ENCODE assay signal across 14 mouse cellular contexts in the genomic region with DNA sequence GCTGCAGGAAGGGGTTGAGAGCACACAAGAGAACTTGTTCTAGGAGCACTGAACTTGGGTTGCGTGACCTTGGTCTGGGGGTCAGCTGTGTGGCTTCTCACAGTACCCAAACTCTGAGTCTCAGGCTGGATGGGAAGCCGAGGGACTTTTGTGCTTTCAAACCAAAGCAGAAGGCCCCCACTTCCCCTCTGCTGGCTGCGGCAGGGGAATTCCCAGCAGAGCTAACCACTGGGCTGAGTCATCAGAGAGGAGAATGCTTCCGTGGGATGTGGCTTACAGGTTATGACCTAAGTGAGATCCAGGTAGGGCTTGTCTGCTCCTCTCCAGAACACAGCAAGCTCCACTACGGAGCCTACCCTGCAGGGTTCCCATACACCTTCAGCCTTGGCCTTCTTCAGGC. TPM values are rescaled to one million over a fixed set of nuclear protein-coding genes. Genes with fewer than 3 reads are reported as not detected.
DNase-seq lines count a peak whose midpoint lies in the region; ATAC-seq and TF ChIP-seq lines count a peak whose summit lies in the region.
"Had no signal": no experiment of that assay in that cellular context is flagged by ENCODE, and none has a peak within 500 bp of the region (broad histone marks: within the 10 kb centered on the region; RNA-seq: fewer than 3 reads in every experiment).

No protein-coding gene starts in this region.

- H3K4me1 ChIP-seq in kidney, adult 2 months (ENCODE audit: control insufficient read depth, insufficient read depth, low read length) = no peaks in the 10 kb centered on the region
- no peaks in the 10 kb centered on the region; a peak in 2 of 4 replicates for H3K4me1 ChIP-seq in liver, embryonic 14.5 days (replicated peaks; ENCODE audit: control insufficient read depth in 2 of 2, insufficient read depth in 2 of 2, low read length in 1 of 2)
- H3K4me1 ChIP-seq: stomach, embryonic 15.5 days had no signal

- no peak for TF ChIP-seq EP300 in liver, embryonic 14.5 days (IDR thresholded peaks at IDR 0.05; ENCODE audit: low read depth)

- no peak for TF ChIP-seq POLR2A in kidney, adult 2 months (IDR thresholded peaks at IDR 0.05; ENCODE audit: low read depth, low read length)

- ATAC-seq in liver, embryonic 14.5 days (ENCODE audit: insufficient read depth) = peak; percentile 25; the same call in 1 of the 2 replicates

- peak; percentile 23 for DNase-seq in kidney, adult 2 months
- no peak for DNase-seq in kidney, adult 8-10 months
- peak; percentile 91 for DNase-seq in CD4-positive, CD25-positive, alpha-beta regulatory T cell, adult 2 months (ENCODE audit: low read depth, low spot score)
- peak in 1 of 3 experiments; percentile 14 for DNase-seq in liver, embryonic 14.5 days (ENCODE audit: low read depth in 3 of 3, low spot score in 3 of 3)
- DNase-seq in spleen, postnatal 36 days (ENCODE audit: low spot score in 2 of 2) = peak; percentile 89 to 90
- DNase-seq in kidney, postnatal 25 days = no peak
- no peak for DNase-seq in layer of hippocampus, postnatal 10 days (ENCODE audit: low spot score in 2 of 2)
- no peak for DNase-seq in c-Kit-positive CD71-positive TER-119-positive erythroid progenitor cells, embryonic 14.5 days (ENCODE audit: low spot score)
- DNase-seq: adrenal gland, postnatal 36 days had no signal

- H3K4me3 ChIP-seq in kidney, adult 2 months (ENCODE audit: insufficient read depth, low read depth, low read length) = no peak overlapping the region
- H3K4me3 ChIP-seq in liver, embryonic 14.5 days (ENCODE audit: insufficient read depth in 1 of 2, low read depth in 2 of 2, low read length in 2 of 2) = no peak overlapping the region
- H3K4me3 ChIP-seq: heart, embryonic 12.5 days; megakaryocyte, embryonic 14.5 days; stomach, embryonic 15.5 days had no signal

- H3K27ac ChIP-seq in kidney, adult 2 months (ENCODE audit: insufficient read depth, low read depth, low read length) = no peak overlapping the region
- H3K27ac ChIP-seq in liver, embryonic 14.5 days = no peak overlapping the region
- H3K27ac ChIP-seq: stomach, embryonic 15.5 days had no signal

- H3K36me3 ChIP-seq in kidney, adult 2 months (ENCODE audit: control insufficient read depth, insufficient read depth, low read length) = no peaks in the 10 kb centered on the region
- no peaks in the 10 kb centered on the region for H3K36me3 ChIP-seq in liver, embryonic 14.5 days (replicated peaks; ENCODE audit: control insufficient read depth, insufficient read depth, low read depth)
- H3K36me3 ChIP-seq: G1E; heart, embryonic 12.5 days; stomach, embryonic 15.5 days had no signal

- no peaks in the 10 kb centered on the region for H3K9me3 ChIP-seq in liver, embryonic 14.5 days (ENCODE audit: control insufficient read depth, low read length)
- H3K9me3 ChIP-seq: heart, embryonic 12.5 days; stomach, embryonic 15.5 days had no signal

- 74% methylated on average over 5 of the region's 5 CpGs for WGBS in kidney, adult 2 months
- 23% methylated on average over 5 of the region's 5 CpGs for WGBS in liver, embryonic 14.5 days (ENCODE audit: insufficient replicate concordance)

- H3K4me2 ChIP-seq in liver, embryonic 14.5 days (ENCODE audit: low read depth) = no peak overlapping the region
- H3K4me2 ChIP-seq: heart, embryonic 12.5 days; stomach, embryonic 15.5 days had no signal

- TF ChIP-seq CTCF in kidney, adult 2 months (conservative IDR thresholded peaks at IDR 0.05; ENCODE audit: insufficient read depth, insufficient read length, low read depth, low read length) = no peak
- TF ChIP-seq CTCF in liver, embryonic 14.5 days (IDR thresholded peaks at IDR 0.05; ENCODE audit: low read depth) = no peak

- H3K9ac ChIP-seq in liver, embryonic 14.5 days (replicated peaks) = no peak overlapping the region
- H3K9ac ChIP-seq: heart, embryonic 12.5 days; stomach, embryonic 15.5 days had no signal

- H3K27me3 ChIP-seq in kidney, adult 2 months (replicated peaks; ENCODE audit: control insufficient read depth, insufficient read depth, low read length) = no peaks in the 10 kb centered on the region
- H3K27me3 ChIP-seq in liver, embryonic 14.5 days (ENCODE audit: control insufficient read depth, insufficient read depth, low read length) = no peaks in the 10 kb centered on the region
- H3K27me3 ChIP-seq: heart, embryonic 12.5 days; stomach, embryonic 15.5 days had no signal

RNA-seq across cellular contexts. Expression of a gene that starts 14.6 kb away (rescaled TPM):
- polyA plus RNA-seq in kidney, adult 2 months (2012; rRNA removed) = 6.7 and 10.7 TPM in 2 replicates
- 3.6 TPM in 2 replicates for polyA plus RNA-seq in liver, embryonic 14.5 days (2012; rRNA removed)
- 2.1 and 2.5 TPM in 2 replicates for polyA plus RNA-seq in liver, embryonic 14.5 days (2014; fragmentation: Nextera tagmentation; extraction: Ambion mirVana)
- total RNA-seq in layer of hippocampus, postnatal 10 days (2021) = 1 to 10 TPM; 1.8 to 2.6 TPM
- polyA plus RNA-seq: G1E had no signal

RNA-seq across cellular contexts. Expression of a gene that starts 30.4 kb away (rescaled TPM):
- polyA plus RNA-seq in kidney, adult 2 months (2012; rRNA removed) = 0.05 and 0.08 TPM in 2 replicates
- 0.09 TPM in 1 of 2 replicates, not detected in the other for polyA plus RNA-seq in liver, embryonic 14.5 days (2012; rRNA removed)
- not detected in 2 replicates for polyA plus RNA-seq in liver, embryonic 14.5 days (2014; fragmentation: Nextera tagmentation; extraction: Ambion mirVana)
- 1 to 10 TPM; 3.4 to 4.1 TPM for total RNA-seq in layer of hippocampus, postnatal 10 days (2021)
- total RNA-seq: adrenal gland, postnatal 36 days had no signal
- polyA plus RNA-seq: G1E; kidney, embryonic 14.5 days; stomach, embryonic 15.5 days had no signal

RNA-seq across cellular contexts. Expression of a gene that starts 47.3 kb away (rescaled TPM):
- 3.9 and 4.0 TPM in 2 replicates for polyA plus RNA-seq in kidney, adult 2 months (2012; rRNA removed)
- 12.0 and 13.3 TPM in 2 replicates for polyA plus RNA-seq in liver, embryonic 14.5 days (2012; rRNA removed)
- 20.0 and 24.9 TPM in 2 replicates for polyA plus RNA-seq in liver, embryonic 14.5 days (2014; fragmentation: Nextera tagmentation; extraction: Ambion mirVana)
- total RNA-seq in layer of hippocampus, postnatal 10 days (2021) = 10 to 100 TPM; 32.5 to 33.5 TPM

Comparison
In these comparisons a context has a peak if more than half of its experiments do, and no peak if none do; other contexts are left out.
1. DNase-seq: peak in kidney, adult 2 months (single experiment), CD4-positive, CD25-positive, alpha-beta regulatory T cell, adult 2 months (single experiment) and spleen, postnatal 36 days (2 of 2); none in kidney, adult 8-10 months (0 of 2), kidney, postnatal 25 days (0 of 2), layer of hippocampus, postnatal 10 days (0 of 2) and c-Kit-positive CD71-positive TER-119-positive erythroid progenitor cells, embryonic 14.5 days (single experiment).